Mouse (Mus musculus) embryonic facial prominence, embryonic 14.5 days (tissue): ENCODE measurements at regions not wholly inside any gene's neighbourhood (a gene's known extent, or its start where the extent isn't known, plus 50 kb on each side); places are given as distances from the start of the nearest gene placed in this dataset.

ENCODE experiments used
- ATAC-seq: fragments of 200-750 bp; cut with Nextera tagmentation; 2 replicates; pipeline ENCODE4 v1.8.0; 2017; ENCODE audit warnings: low read depth, moderate number of reproducible peaks, moderate TSS enrichment
- DNase-seq: peaks from one replicate; pipeline ENCODE4 v3.0.0-alpha.2; 2015; ENCODE audit warnings: low spot score
- H3K27ac ChIP-seq: fragments of 300-500 bp; sonication (generic); replicated peaks from 2 replicates; pipeline ENCODE4 v1.5.1; 2014; ENCODE audit warnings: low read depth, mild to moderate bottlenecking, low read length, moderate library complexity
- H3K27me3 ChIP-seq: fragments of 300-500 bp; sonication (generic); replicated peaks from 2 replicates; pipeline ENCODE4 v1.6.1; 2014; ENCODE audit warnings: low read length; ENCODE audit not compliant: control insufficient read depth, insufficient read depth
- H3K36me3 ChIP-seq: fragments of 300-500 bp; sonication (generic); 2 replicates; pipeline ENCODE4 v1.6.1; 2014; ENCODE audit warnings: low read length, mixed read lengths; ENCODE audit not compliant: control insufficient read depth, insufficient read depth
- H3K4me1 ChIP-seq: fragments of 300-500 bp; sonication (generic); 2 replicates; pipeline ENCODE4 v1.6.1; 2014; ENCODE audit warnings: antibody characterized with exemption, low read length; ENCODE audit not compliant: control insufficient read depth, insufficient read depth
- H3K4me2 ChIP-seq: fragments of 300-500 bp; sonication (generic); 2 replicates; pipeline ENCODE4 v1.6.1; 2014; ENCODE audit warnings: low read depth, mild to moderate bottlenecking, low read length, moderate library complexity, mixed read lengths
- H3K4me3 ChIP-seq: fragments of 300-500 bp; sonication (generic); 2 replicates; pipeline ENCODE4 v1.5.1; 2014; ENCODE audit warnings: low read depth, mild to moderate bottlenecking, low read length
- H3K9ac ChIP-seq: fragments of 300-500 bp; sonication (generic); 2 replicates; pipeline ENCODE4 v1.6.1; 2014; ENCODE audit warnings: low read depth, mild to moderate bottlenecking, low read length, moderate library complexity, mixed read lengths
- H3K9me3 ChIP-seq: fragments of 300-500 bp; sonication (generic); 2 replicates; pipeline ENCODE4 v1.6.1; 2016; ENCODE audit warnings: low read length; ENCODE audit not compliant: control insufficient read depth
- WGBS: fragments of 180-500 bp; shearing (Covaris S2); extraction: QIAGEN DNeasy Blood & Tissue Kit; methylation state at CpG from one replicate; pipeline ENCODE4 v1.1.7; 2014; 5-methylcytosine and 5-hydroxymethylcytosine counted together

DNA sequence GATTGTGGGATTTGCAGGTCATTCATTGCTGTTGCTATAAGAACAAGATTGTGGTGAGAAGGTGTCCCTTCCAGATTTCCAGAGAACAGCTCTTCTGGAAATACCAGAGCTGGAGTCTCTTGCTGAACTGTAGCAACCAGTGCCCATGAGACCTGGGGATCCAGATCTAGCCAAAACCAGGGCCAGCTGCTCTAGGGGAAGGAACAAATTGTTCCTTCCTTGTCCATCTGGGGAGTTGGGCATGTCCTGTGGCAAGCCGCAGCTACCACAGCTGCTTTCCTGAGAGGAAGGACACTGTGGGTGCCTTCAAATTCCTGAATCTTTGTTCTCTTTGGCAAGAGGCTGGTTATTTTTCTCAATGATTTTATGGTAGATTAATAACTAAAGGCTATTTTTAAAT is 839.0 kb upstream of the 2610301B20Rik start:
- Histone ChIP-seq H3K4me2 (no peak overlapping the region), H3K27me3 (no peaks in the 10 kb centered on the region), H3K4me1 (no peaks in the 10 kb centered on the region), H3K9me3 (no peaks in the 10 kb centered on the region), H3K27ac (no peak overlapping the region), H3K4me3 (no peak overlapping the region), H3K36me3 (no peaks in the 10 kb centered on the region), H3K9ac (no peak overlapping the region)
- ATAC-seq, result no peak
- no peak for DNase-seq
- 81% methylated on average over 1 of the region's 1 CpGs for WGBS

DNA sequence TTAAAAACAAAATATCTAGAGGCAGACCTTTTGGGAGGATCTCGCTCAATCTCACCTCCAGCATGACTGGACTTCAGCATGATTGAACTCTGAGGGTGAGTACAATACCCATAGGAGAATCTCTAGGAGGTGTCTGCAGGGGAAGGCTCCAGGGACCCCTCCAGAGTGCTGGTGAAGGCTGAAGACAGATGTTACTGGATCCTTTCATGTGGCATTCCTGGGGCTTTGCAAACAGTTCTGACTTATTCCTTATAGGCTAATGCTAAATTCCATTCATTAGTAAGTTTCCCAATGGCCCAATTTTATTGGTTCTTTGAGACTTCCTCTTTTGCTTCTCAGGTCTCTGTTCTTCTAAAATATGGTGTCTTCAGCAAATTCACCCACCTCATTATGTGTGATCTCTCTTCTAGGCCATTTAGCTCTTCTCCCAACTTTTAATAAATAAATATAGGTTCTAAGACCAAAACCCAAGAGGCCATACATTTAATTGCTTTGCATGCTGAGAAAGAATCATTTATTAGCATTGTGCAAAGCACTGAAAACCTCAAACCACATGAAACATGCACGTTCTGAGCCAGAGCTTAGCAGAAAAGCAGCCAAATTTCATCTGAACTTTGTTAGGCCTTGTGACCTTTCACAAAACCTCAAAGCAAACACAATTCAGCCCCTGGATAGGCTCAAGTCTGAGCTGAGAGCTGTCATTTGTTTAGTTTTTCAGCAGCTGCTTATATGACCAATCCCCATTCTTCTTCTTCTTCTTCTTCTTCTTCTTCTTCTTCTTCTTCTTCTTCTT is 832.8 kb upstream of the 2610301B20Rik start:
- no peak for DNase-seq
- Histone ChIP-seq H3K4me3 (no peak overlapping the region), H3K4me1 (no peaks in the 10 kb centered on the region), H3K36me3 (no peaks in the 10 kb centered on the region), H3K27ac (no peak overlapping the region), H3K9me3 (no peaks in the 10 kb centered on the region), H3K4me2 (no peak overlapping the region), H3K9ac (no peak overlapping the region), H3K27me3 (no peaks in the 10 kb centered on the region)
- 60% methylated on average over 2 of the region's 2 CpGs for WGBS
- ATAC-seq, result no peak

DNA sequence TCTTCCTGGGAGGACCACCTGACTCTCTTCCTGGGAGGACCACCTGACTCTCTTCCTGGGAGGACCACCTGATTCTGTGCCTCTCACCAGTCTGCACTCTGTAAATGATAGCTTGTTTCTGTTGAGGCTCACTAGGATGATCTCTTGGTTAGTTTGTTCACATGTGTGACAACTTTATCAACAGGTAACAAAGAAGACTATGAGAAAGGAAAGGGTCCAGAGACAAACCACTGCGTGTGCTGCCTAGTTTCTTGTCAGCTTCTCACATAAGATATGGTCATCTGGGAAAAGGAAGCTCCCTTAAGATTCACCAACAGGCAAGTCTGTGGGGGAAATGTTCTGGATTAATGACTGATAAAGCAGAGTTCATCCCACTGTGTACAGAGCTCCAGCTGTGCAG is 825.5 kb upstream of the 2610301B20Rik start:
- Histone ChIP-seq H3K4me1 (no peaks in the 10 kb centered on the region), H3K9ac (no peak overlapping the region), H3K36me3 (no peaks in the 10 kb centered on the region), H3K4me2 (no peak overlapping the region), H3K9me3 (no peaks in the 10 kb centered on the region), H3K4me3 (no peak overlapping the region), H3K27me3 (no peaks in the 10 kb centered on the region), H3K27ac (no peak overlapping the region)
- DNase-seq (no peak), ATAC-seq (no peak)
- 79% methylated on average over 1 of the region's 1 CpGs for WGBS

DNA sequence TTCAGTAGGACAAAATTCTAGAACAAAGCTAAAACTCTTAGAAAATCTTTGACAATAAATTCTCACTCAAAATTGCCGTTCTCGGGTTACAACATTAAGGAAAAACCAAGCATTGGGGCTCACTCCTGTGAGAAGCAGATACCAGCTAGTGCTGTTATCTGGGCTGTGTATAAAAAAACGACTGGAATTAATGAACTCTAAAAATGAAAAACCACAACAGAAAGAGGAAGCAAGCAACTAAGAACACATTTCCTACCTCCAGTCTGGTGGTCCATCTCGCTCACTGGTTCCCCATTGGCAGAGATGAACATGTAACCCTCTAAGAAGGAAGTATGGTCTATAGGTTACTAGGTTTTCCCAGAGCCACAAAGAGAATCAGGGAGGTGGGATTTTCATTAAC is 824.9 kb upstream of the 2610301B20Rik start:
- Histone ChIP-seq H3K27me3 (no peaks in the 10 kb centered on the region), H3K4me2 (no peak overlapping the region), H3K27ac (no peak overlapping the region), H3K9me3 (no peaks in the 10 kb centered on the region), H3K9ac (no peak overlapping the region), H3K4me1 (no peaks in the 10 kb centered on the region), H3K4me3 (no peak overlapping the region), H3K36me3 (no peaks in the 10 kb centered on the region)
- DNase-seq, result no peak
- ATAC-seq, result no peak
- WGBS, result 64% methylated on average over 4 of the region's 4 CpGs

DNA sequence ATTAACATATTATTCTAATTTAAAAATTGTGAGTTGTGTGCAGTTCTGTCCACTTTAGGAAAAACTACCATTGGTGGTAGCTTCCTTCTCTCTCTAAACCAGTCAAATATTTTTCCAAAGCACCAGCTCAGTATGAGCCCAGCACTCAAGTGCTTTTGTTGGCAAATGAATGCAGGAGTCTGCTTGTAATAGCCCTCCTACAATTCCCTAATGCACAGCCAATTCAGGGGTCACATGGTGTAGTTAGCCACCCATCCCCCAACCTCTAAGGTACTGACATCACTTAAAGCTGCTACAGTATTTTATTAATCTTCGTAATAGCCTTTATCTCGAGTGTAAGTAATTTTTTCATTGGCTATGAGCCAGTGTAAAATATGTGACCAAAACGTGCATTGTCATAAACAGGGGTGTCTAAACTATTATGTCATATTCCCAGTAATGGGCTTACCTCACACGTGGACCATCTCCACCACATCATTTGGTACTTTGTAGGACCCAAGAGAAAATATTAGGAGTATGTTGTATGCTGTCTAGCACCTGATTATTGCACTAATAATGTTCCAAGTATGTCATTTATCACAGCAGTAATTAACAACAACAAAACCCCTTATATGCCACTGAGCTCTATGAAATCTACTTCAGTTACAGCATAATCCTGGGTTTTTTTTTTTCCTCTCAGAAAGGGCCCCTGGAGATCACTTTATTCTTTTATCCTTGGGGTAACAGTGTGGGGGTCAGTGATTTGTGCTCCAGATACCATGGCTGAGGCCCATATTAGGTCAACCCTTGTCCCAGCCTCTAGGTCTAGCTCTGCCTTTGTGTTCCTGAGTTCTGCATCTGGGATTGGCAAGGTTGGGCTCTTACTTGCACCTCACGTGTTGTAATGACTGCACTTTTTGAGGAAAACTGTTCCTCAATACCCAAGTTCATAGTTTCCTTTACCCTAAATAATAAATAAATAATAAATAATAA is 822.7 kb upstream of the 2610301B20Rik start:
- H3K9ac ChIP-seq, result no peak overlapping the region
- H3K9me3 ChIP-seq, result no peaks in the 10 kb centered on the region
- DNase-seq (peak; percentile 14), ATAC-seq (no peak)
- H3K27me3 ChIP-seq, result no peaks in the 10 kb centered on the region
- no peak overlapping the region for H3K4me3 ChIP-seq
- 69% methylated on average over 5 of the region's 5 CpGs for WGBS
- H3K36me3 ChIP-seq, result no peaks in the 10 kb centered on the region
- H3K27ac ChIP-seq, result no peak overlapping the region
- H3K4me1 ChIP-seq, result no peaks in the 10 kb centered on the region
- no peak overlapping the region for H3K4me2 ChIP-seq

DNA sequence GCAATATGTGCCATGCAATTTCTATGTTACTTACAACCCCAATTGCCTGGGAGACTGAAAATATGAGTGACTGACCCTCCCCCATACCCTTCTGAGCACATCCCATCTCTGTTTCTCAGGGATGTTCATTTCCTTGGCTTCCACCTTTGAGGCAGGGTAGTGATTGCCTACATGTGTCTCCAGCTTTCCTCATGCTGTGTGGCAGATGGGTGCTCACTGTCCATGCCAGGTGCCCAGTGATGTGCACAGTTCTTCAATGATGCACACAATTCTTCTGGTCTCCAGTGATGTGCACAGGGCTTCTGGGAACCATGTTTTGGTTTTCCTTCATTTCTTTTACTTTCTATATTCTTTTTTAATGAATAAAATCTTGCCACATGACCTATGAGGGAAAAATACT is 821.4 kb upstream of the 2610301B20Rik start:
- Histone ChIP-seq H3K9ac (no peak overlapping the region), H3K36me3 (no peaks in the 10 kb centered on the region), H3K27me3 (no peaks in the 10 kb centered on the region), H3K9me3 (no peaks in the 10 kb centered on the region), H3K27ac (no peak overlapping the region), H3K4me2 (no peak overlapping the region), H3K4me1 (no peaks in the 10 kb centered on the region), H3K4me3 (no peak overlapping the region)
- ATAC-seq, result no peak
- DNase-seq, result no peak

DNA sequence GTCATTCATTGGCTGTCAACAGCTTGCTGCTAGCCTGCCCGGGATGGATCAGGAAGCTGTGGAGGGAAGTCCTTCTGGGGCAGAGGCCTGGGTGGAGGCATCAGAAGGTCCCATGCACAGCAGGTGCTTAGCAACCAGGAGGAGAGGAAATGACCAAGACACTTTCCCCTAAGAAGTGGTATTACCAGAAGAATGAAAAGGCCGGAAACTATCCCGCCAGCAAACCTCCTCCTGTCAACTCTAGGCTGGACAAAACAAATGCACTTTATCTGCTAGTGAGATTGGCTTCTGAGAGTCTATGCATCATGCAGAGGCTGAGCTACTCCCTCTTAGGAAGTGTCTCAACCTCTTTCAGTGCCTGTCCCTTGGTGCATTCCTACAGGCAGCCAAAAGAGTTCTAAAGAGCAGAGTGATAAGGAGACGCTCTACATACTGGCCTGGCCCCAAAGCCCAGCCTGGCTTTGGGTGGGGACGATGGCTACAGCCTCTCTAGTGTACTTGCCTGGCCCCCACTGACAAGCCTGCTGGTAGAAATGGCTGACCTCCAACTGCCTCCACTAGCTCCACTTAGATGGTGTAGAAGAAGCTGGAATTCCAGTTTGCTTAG is 801.7 kb upstream of the 2610301B20Rik start:
- 68% methylated on average over 5 of the region's 5 CpGs for WGBS
- Histone ChIP-seq H3K4me1 (no peaks in the 10 kb centered on the region), H3K9me3 (0 out of 2 replicates have a peak, but pooled peaks cover 4% of the 10 kb centered on the region), H3K9ac (no peak overlapping the region), H3K4me3 (no peak overlapping the region), H3K27ac (no peak overlapping the region), H3K27me3 (no peaks in the 10 kb centered on the region), H3K36me3 (no peaks in the 10 kb centered on the region), H3K4me2 (no peak overlapping the region)
- DNase-seq (no peak), ATAC-seq (no peak)

DNA sequence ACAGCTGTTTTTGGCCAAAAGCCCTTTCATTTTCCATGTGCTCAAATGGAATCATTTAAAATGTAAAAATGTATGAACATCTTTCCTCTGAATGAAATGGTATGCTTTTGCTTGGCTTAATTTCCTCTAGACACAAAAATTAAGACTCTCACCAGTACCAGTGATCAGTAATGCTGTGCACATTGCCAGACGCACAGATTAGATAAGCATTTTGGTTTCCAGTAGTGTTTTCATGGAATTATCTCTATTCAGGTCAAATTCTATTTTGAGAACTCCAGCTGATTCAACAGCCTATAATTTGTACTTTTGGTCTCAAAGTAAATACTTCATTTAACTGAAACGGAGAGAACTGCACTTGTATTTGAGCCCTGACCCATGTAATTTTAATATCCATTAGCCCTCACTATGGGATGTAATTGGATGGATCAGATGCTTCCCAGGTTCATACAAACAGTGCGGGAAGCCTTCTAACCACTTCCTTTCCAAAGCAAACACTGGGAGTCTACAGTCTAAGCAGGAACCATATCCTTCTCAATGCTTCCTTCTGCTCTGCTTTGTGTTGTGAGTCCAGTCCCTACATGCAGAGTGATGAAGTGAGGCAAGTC is 794.6 kb upstream of the 2610301B20Rik start:
- Histone ChIP-seq H3K27me3 (no peaks in the 10 kb centered on the region), H3K27ac (no peak overlapping the region), H3K4me2 (no peak overlapping the region), H3K4me1 (no peaks in the 10 kb centered on the region), H3K9me3 (no peaks in the 10 kb centered on the region), H3K4me3 (no peak overlapping the region), H3K36me3 (no peaks in the 10 kb centered on the region), H3K9ac (no peak overlapping the region)
- ATAC-seq, result peak; percentile 47; the same call in 1 of the 2 replicates
- peak; percentile 65 for DNase-seq
- WGBS, result 43% methylated on average over 3 of the region's 3 CpGs
